Mouse (Mus musculus) lung, postnatal 0 days (tissue): ENCODE measurements at regions not wholly inside any gene's neighbourhood (a gene's known extent, or its start where the extent isn't known, plus 50 kb on each side); places are given as distances from the start of the nearest gene placed in this dataset.

Experiments
- CTCF ChIP-seq: IDR thresholded peaks from 2 replicates; pipeline ENCODE4 v1.5.1; 2016; ENCODE audit warnings: antibody characterized with exemption, mild to moderate bottlenecking
- EP300 ChIP-seq: IDR thresholded peaks from 2 replicates; pipeline ENCODE4 v1.6.1; 2016; ENCODE audit warnings: antibody characterized with exemption, mild to moderate bottlenecking, control low read depth

GRCm38 (mm10) chr10:45865793-45866192 lies 288.2 kb downstream of the Hace1 start:
- no peak for TF ChIP-seq CTCF
- TF ChIP-seq EP300, result no peak
